Mouse (Mus musculus): ENCODE measurements around the gene Ptprg.

The Ptprg gene

DNA sequence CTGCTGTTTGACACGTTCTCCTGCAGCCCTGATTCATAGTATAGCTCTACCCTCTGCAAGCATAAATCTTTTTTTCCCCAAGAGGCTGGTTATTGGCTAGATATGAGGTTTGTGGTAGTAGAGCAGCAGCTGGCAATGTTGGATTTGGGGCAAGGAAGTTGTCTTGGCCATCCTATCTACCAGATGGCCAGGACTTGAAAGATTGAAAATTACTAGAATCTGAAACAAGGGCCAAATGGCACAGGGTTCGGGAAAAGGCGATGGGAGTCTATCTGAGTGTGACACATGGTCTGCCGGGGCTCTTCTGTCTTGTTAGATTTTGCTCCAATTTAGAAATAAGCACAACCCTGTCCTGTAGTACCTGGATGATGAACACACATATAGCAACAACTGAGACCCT is 531.7 kb downstream of the Ptprg start:
- peak; percentile 25; the same call in 1 of the 2 replicates for ATAC-seq (ENCODE audit: low TSS enrichment)

DNA sequence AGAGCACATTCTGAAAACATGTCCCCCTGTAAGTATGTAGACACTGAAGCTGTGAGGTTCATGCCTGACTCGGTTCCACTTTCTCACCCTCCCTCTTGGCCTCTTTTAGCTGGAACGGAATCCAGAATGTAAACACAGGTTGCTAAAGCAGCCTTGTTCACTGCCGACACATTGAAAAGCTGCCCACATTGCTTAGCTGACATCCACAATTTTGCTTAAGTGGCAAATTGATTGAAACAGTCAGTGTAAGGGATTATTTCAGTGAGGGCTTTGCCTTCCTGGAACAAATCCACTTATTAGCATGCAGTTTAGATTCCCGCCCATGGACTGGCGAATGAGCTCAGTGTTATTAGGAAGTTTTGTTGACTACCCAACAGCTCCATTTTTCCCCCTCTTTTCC is 532.8 kb downstream of the Ptprg start:
- peak; percentile 62 for ATAC-seq (ENCODE audit: low TSS enrichment)

- no peak for ATAC-seq (ENCODE audit: low TSS enrichment)
These were observed 536.6 kb downstream of the Ptprg start for GRCm38 (mm10) chr14:12089954-12090353.

GRCm38 (mm10) chr14:12091730-12092129 is 538.4 kb downstream of the Ptprg start:
- ATAC-seq (ENCODE audit: low TSS enrichment), result no peak

DNA sequence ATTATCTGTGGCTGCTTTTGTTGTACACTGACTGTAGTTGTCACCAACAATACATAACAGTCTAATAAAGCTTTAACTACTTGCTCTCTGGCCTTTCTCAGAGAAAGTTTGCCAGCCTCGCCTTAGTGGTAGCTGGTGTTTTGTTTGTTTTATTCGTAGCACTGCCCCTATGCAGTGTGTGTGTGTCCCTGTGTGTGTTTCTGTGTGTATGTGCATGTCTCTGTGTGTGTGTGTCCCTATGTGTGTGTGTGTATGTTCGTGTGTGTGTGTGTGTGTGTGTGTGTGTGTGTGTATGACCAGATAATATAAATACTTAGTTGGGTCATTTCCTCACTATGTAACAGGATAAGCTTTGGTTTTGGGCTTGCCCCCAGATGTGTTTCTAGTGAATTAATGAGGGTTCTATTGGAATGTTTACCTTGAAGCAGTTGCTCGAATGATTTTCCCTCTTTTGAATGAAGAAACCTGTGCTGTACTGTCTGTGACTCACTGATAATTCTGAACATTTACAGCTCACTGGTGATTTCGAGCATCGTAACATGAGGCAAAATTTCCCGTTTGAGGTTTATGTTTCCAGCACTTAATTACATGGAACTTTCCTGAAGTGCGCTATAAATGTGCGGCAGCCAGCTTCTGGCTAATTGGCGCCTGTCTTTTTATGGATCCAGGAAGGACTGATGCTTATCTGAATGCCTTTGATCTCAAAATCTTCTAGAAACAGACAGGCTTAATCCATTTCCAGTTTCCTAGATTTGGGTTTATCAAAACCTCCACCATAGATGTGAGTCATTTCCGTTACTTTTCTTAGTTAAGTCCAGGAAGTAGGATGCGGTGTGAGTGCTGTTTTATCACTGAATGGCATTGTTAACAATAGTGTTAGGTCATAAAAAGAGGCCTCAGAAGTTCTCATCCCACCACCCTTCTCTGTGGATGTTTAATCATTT is 546.3 kb downstream of the Ptprg start:
- ATAC-seq (ENCODE audit: low TSS enrichment), result no peak

GRCm38 (mm10) chr14:12102389-12103325 is 549.3 kb downstream of the Ptprg start:
- ATAC-seq (ENCODE audit: low TSS enrichment), result no peak

- ATAC-seq (ENCODE audit: low TSS enrichment), result no peak
These were observed 551.2 kb downstream of the Ptprg start for GRCm38 (mm10) chr14:12104297-12105155.

GRCm38 (mm10) chr14:12105156-12105430 is 551.8 kb downstream of the Ptprg start:
- no peak for ATAC-seq (ENCODE audit: low TSS enrichment)

- ATAC-seq (ENCODE audit: low TSS enrichment), result no peak
These were observed 552.3 kb downstream of the Ptprg start for GRCm38 (mm10) chr14:12105593-12105992.

DNA sequence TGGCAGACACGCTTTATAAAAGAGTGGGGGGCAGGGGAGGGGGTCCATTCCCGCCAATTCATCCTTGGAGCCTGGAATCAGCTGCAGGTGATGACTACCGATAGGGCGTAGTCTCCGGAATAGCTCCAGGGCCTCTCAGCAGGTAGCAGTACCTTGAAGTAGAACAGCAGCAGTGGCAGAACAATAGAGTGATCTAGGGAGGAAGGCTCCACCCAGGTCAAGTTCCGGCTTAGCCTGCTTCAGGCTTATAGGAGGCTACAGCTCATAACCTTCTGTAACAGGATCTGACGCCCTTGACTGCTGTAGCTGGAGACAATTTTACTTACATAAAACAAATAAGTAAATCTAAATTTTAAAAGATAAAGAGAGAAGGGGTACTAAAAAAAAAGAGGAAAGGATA is 554.1 kb downstream of the Ptprg start:
- ATAC-seq (ENCODE audit: low TSS enrichment), result no peak

DNA sequence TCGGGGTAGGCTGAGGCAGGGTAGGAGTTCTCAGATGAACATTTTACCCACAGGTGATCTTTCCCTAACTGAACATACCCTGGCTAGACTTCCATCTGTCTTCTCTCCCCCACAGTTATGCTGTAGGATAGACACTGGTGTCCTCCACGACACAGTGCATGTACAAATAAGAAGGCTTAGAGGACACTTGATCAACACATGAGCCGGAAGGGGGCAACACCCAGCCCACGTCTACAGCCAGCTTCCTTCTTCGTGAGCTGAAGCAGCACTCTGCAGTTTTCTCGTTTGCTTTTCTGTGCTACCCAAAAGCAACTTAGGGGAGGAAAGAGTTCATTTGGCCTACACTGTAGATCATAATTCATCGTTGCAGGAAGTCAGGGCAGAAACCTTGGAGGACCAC is 554.7 kb downstream of the Ptprg start:
- ATAC-seq (ENCODE audit: low TSS enrichment), result no peak

- no peak for ATAC-seq (ENCODE audit: low TSS enrichment)
These were observed 559.2 kb downstream of the Ptprg start for GRCm38 (mm10) chr14:12112548-12113011.

DNA sequence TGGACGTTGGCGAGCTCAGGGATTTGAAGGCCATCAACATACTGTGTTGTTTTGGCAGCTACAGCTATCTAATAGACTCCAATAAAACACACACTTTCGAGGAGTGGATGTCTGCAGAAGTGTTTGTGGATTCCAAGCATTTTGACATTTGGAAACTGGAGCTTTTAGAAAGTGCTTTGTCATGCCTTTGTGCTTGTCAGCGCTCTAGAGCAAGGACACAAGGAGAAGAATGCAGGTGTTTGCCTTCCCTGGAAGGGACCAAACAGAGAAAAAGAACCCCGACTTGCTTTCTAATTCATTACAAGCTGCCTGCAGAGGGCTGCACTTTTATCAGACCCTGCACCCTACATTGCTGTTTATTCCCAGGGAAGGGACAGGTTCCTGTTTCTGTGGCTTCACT is 560.0 kb downstream of the Ptprg start:
- peak; percentile 55 for ATAC-seq (ENCODE audit: low TSS enrichment)

GRCm38 (mm10) chr14:12114016-12114415 is 560.7 kb downstream of the Ptprg start:
- ATAC-seq (ENCODE audit: low TSS enrichment), result no peak

DNA sequence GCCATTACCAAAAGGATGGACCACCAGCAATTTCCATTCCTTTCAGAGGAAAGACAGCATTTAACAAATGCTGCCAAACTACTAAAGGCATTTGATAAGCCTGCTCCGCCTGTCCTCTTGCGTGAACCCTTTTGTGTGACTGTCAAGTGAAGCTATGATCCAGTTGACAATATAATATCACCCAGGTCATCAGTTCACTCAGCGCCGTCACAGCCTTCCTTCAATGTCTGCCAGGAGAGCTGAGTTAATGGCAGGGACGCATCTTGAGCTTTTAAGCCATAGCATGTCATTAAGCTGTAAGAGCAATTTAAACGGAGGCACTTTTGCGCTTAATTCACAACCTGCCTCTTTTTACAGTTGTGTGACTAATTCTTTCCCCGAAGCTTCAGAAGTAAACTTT is 565.9 kb downstream of the Ptprg start:
- no peak for ATAC-seq (ENCODE audit: low TSS enrichment)

DNA sequence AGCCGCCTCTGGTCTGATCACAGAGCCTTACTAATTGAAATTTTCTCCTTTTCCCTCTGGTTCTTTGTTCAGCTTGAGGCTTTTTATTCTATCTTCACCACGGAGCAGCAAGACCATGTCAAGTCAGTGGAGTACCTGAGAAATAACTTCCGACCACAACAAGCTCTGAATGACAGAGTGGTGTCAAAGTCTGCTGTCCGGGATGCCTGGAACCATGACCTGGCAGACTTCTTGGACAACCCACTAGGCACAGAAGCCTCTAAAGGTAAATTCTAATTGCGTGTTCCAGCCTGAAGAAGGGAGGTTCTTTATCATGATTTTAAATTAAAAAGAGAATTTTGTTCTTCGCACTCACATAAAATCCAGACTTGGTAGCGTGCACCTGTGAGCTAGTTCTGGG is 568.6 kb downstream of the Ptprg start:
- no peak for ATAC-seq (ENCODE audit: low TSS enrichment)

GRCm38 (mm10) chr14:12124682-12125081 is 571.4 kb downstream of the Ptprg start:
- no peak for ATAC-seq (ENCODE audit: low TSS enrichment)

DNA sequence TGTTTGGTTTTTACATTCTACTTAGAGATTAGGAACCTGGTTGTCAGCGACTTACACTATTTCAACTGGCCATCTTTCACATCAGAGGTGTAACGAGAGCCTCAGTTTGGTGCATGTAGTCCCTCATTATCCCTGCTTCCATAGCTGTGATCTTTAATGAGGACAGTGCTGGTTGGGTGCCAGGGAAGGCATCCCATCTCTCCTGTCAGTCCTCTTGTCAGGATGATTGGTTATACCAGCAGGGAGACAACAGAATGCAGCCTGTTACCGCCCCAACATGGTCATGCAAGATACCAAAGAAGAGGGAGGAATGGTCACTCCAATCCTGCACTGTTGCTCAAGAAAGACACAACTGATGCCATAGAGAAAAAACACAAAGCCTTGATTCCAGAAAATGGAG is 574.6 kb downstream of the Ptprg start:
- ATAC-seq (ENCODE audit: low TSS enrichment), result no peak

DNA sequence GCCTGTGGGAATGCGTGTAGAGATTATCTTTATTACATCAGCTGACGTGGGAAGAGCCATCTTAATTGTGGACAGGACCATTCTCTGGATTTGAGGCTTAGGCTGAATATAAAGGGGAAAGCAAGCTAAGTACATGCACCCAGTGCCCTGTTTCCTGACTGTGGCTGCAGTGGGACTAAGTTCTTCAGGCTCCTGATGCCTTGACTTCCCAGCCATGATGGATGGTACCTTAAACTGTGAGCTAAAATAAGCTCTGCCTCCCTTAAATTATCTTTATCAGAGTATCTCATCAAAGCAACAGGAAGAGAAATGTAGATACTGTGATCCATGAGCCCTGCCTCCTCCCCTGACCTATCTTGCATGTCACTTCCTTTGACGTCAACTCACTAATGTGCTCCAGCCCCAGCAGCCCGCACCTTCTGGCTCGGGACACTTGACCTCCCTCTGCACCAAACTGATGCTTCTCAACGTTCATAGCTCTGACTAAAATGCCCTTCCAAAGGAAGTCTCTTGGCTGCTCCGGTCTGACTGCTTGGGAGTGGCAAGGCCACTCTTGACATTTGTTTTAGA is 578.8 kb downstream of the Ptprg start:
- ATAC-seq (ENCODE audit: low TSS enrichment), result no peak

GRCm38 (mm10) chr14:12133163-12133562 is 579.8 kb downstream of the Ptprg start:
- ATAC-seq (ENCODE audit: low TSS enrichment), result no peak

- no peak for ATAC-seq (ENCODE audit: low TSS enrichment)
These were observed 581.2 kb downstream of the Ptprg start for GRCm38 (mm10) chr14:12134504-12134903.
